Mouse (Mus musculus) stomach, embryonic 15.5 days (tissue): Measurements from ENCODE around the gene Fam43a. TPM values are rescaled to one million over a fixed set of nuclear protein-coding genes. Genes with fewer than 3 reads are reported as not detected.
A peak's percentile ranks its signal among the peaks of the same experiment; 100 is the strongest.

Source experiments
- ATAC-seq: fragments of 200-750 bp; cut with Nextera tagmentation; 2 replicates; pipeline ENCODE4 v1.8.0; 2017; ENCODE audit warnings: low read depth, moderate number of reproducible peaks, moderate TSS enrichment; ENCODE audit not compliant: insufficient read depth, low FRiP score
- H3K27ac ChIP-seq: fragments of 300-500 bp; sonication (generic); 2 replicates; pipeline ENCODE4 v1.5.1; 2015; ENCODE audit warnings: mild to moderate bottlenecking, inconsistent platforms
- H3K27me3 ChIP-seq: fragments of 300-500 bp; sonication (generic); replicated peaks from 2 replicates; pipeline ENCODE4 v1.6.1; 2015; ENCODE audit warnings: inconsistent platforms
- H3K36me3 ChIP-seq: fragments of 300-500 bp; sonication (generic); 2 replicates; pipeline ENCODE4 v1.6.1; 2015; ENCODE audit warnings: inconsistent platforms
- H3K4me1 ChIP-seq: fragments of 300-500 bp; sonication (generic); 2 replicates; pipeline ENCODE4 v1.6.1; 2015; ENCODE audit warnings: inconsistent platforms
- H3K4me2 ChIP-seq: fragments of 300-500 bp; sonication (generic); 2 replicates; pipeline ENCODE4 v1.6.1; 2015; ENCODE audit warnings: mild to moderate bottlenecking, inconsistent platforms
- H3K4me3 ChIP-seq: fragments of 300-500 bp; sonication (generic); replicated peaks from 2 replicates; pipeline ENCODE4 v1.5.1; 2015; ENCODE audit warnings: inconsistent platforms
- H3K9ac ChIP-seq: fragments of 300-500 bp; sonication (generic); 2 replicates; pipeline ENCODE4 v1.6.1; 2015; ENCODE audit warnings: inconsistent platforms
- H3K9me3 ChIP-seq: fragments of 300-500 bp; sonication (generic); 2 replicates; pipeline ENCODE4 v1.6.1; 2016; ENCODE audit warnings: inconsistent platforms
- WGBS: fragments of 180-500 bp; shearing (Covaris S2); methylation state at CpG from one replicate; pipeline ENCODE4 v1.1.7; 2015; 5-methylcytosine and 5-hydroxymethylcytosine counted together
- polyA plus RNA-seq: library from polyadenylated mRNA; unstranded; fragments of >200 nt; fragmentation: Nextera tagmentation; extraction: Ambion mirVana; gene quantifications from 2 replicates; pipeline ENCODE4 v1.2.1, GENCODE M21; 2015

The Fam43a gene
- polyA plus RNA-seq, result 16.8 and 19.4 TPM in 2 replicates

DNA sequence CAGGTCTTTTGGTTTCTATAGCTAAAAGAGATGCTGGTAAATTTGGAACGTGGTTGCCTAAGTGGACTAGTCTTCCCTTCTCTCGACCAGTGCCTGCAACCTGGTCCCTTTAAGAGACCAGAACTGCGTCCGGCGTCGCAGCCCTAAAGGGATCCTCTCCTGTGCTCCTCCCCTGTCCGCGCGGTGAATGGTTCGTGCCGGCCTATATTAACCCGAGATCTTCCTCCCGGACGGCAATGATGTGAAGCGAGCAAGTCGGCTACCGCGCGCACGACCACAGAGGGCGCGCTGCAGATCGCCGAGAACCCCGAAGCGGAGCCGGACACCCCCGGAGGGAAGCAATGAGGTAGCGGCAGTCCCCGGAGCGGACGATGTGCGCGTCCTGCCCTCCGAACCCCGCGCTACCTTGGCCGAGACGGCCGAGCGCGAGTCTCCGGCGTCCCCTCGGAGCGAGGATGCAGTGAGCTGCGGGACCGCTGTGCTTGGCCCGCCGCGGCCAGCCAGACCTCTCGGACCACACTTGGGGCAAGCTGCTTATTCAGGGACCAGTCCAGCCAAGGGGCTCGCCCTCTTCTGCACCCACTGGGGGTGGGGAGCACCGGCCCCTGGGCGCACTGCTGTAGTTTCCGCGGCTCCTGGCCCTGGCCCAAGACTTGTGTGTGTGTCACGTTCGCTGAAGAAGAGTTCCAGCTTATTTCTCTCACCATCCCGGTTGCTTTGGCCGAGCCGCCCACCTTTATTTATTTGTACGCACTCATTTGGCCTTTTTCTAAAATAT, at the start of gene Fam43a:
Gene Fam43a (plus strand): TSS at position 233 of the 778 bp plus-strand sequence.
- peak; percentile 77 for ATAC-seq
- H3K9ac ChIP-seq, result peak within 1 kb of the TSS; percentile 47
- peak within 1 kb of the TSS; percentile 87 for H3K27ac ChIP-seq
- WGBS, result under 1% methylated on average over 63 of the region's 63 CpGs
- peaks cover 46% of the 10 kb centered on the region for H3K4me1 ChIP-seq
- peak within 1 kb of the TSS; percentile 95 for H3K4me2 ChIP-seq
- H3K4me3 ChIP-seq, result peak within 1 kb of the TSS; percentile 69
- H3K36me3 ChIP-seq, result no peaks in the 10 kb centered on the region
- no peaks in the 10 kb centered on the region for H3K9me3 ChIP-seq
- H3K27me3 ChIP-seq, result no peaks in the 10 kb centered on the region

GRCm38 (mm10) chr16:30549966-30550747, 49.4 kb upstream of the Fam43a start:
- Histone ChIP-seq H3K27ac (no peak overlapping the region), H3K4me3 (peak overlapping the region; percentile 69), H3K4me1 (peaks cover 8% of the 10 kb centered on the region; the same call in 1 of the 2 replicates), H3K9ac (peak overlapping the region; percentile 72), H3K9me3 (no peaks in the 10 kb centered on the region), H3K4me2 (peak overlapping the region; percentile 94), H3K27me3 (no peaks in the 10 kb centered on the region), H3K36me3 (no peaks in the 10 kb centered on the region)
- peak; percentile 86 for ATAC-seq
- under 1% methylated on average over 60 of the region's 63 CpGs for WGBS

DNA sequence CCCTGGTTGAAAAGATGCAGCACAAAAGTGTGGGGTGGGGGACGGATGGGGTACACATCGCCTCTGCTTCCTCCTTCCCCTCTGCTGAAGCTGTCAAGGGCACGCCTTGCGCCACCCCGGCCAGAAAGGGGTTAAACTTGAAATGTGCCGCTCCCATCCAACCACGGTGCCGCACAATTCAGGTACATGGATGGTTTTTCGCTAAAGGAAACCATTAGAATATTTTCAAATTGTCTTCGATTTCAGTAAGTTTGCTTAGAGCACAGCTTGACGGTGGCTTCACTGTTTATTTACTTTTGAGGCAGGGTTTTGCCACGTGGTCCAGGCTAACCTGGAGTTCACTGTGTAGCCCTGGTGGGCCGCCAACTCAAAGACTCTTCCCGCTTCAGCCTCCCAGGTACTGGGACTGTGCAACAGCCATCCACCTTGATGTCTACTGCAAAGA, 48.8 kb upstream of the Fam43a start, which contains the start of gene Tmem44:
Gene Tmem44 (minus strand): TSS at position 95 of the 445 bp plus-strand sequence.
- Histone ChIP-seq H3K4me3 (peak within 1 kb of the TSS; percentile 69), H3K27ac (no peak within 1 kb of the TSS), H3K4me2 (peak within 1 kb of the TSS; percentile 94), H3K9ac (peak within 1 kb of the TSS; percentile 72), H3K4me1 (peaks cover 8% of the 10 kb centered on the region; the same call in 1 of the 2 replicates), H3K27me3 (no peaks in the 10 kb centered on the region), H3K9me3 (no peaks in the 10 kb centered on the region), H3K36me3 (no peaks in the 10 kb centered on the region)
- ATAC-seq, result peak; percentile 33; the same call in 1 of the 2 replicates
- 4% methylated on average over 14 of the region's 14 CpGs for WGBS

DNA sequence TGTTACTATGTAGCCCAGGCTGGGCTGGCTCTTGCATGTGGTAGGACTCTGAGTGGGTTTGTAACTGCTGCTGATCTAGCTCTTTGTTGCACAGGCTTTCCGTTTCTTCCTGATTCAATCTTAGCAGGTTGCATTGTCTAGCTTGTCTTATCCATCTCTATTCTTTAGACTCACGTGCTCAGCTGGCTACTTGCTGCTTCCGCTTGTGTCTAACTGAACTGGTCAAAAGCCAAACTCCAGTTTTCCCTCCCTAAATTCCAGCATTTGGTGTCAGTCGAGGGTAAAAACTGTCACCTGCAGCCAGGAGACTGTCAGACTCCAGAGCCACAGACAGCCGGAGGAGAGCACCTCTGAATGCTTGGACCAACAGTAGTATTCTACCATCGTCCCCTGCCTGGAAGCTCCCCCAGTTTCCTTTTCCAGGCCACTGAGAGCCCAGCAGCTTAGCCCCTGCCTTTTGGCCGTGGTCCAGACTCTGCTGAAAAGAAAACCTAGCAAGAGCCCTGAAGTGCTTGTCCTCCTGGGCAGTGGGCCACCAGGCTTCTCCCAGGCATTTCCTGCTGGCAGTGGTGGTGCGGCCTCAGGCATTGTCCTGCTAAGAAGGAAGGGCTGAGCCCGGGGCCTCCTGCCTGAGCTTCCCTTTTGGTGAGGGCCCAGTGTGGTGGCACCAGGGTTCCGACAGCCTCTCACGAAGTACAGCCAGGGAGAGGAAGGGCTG, 46.7 kb upstream of the Fam43a start:
- ATAC-seq, result no peak; the same call in 1 of the 2 replicates

DNA sequence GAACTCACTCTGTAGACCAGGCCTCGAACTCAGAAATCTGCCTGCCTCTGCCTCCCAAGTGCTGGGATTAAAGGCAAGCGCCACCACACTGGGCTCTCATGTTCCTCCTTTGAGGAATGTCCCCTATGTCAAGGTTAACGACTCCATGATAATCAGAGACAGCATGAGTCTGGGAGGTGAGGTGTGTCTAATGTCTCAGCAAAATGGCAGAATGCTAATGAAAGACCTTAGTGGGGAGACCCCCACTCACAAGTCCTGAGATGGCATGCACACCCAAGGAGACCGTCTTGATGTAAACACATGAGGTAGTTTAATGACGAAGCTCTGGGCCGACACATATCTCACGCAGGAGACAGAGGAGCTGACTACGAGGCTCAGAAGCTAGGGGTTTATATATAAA, 45.4 kb upstream of the Fam43a start:
- H3K27ac ChIP-seq, result no peak overlapping the region
- H3K27me3 ChIP-seq, result no peaks in the 10 kb centered on the region
- 92% methylated on average over 8 of the region's 8 CpGs for WGBS
- H3K9ac ChIP-seq, result no peak overlapping the region
- no peak overlapping the region for H3K4me3 ChIP-seq
- no peak for ATAC-seq
- H3K4me1 ChIP-seq, result peaks cover 8% of the 10 kb centered on the region; the same call in 1 of the 2 replicates
- H3K4me2 ChIP-seq, result no peak overlapping the region
- H3K9me3 ChIP-seq, result no peaks in the 10 kb centered on the region
- H3K36me3 ChIP-seq, result no peaks in the 10 kb centered on the region

More for the DNA sequence above, 46.7 kb upstream of the Fam43a start:
- Histone ChIP-seq H3K27me3 (no peaks in the 10 kb centered on the region), H3K27ac (peak overlapping the region; percentile 67), H3K4me3 (no peak overlapping the region), H3K9me3 (no peaks in the 10 kb centered on the region), H3K4me2 (no peak overlapping the region), H3K9ac (no peak overlapping the region), H3K4me1 (peaks cover 8% of the 10 kb centered on the region; the same call in 1 of the 2 replicates), H3K36me3 (no peaks in the 10 kb centered on the region)
- WGBS, result 34% methylated on average over 11 of the region's 11 CpGs

GRCm38 (mm10) chr16:30559312-30559992, 40.1 kb upstream of the Fam43a start:
- WGBS, result 81% methylated on average over 5 of the region's 5 CpGs

GRCm38 (mm10) chr16:30560601-30561000, 38.9 kb upstream of the Fam43a start:
- no peak for ATAC-seq
- 92% methylated on average over 4 of the region's 4 CpGs for WGBS
- H3K36me3 ChIP-seq, result peaks cover 51% of the 10 kb centered on the region

More at GRCm38 (mm10) chr16:30559312-30559992, 40.1 kb upstream of the Fam43a start:
- Histone ChIP-seq H3K9me3 (no peaks in the 10 kb centered on the region), H3K4me1 (no peaks in the 10 kb centered on the region), H3K27ac (no peak overlapping the region), H3K9ac (no peak overlapping the region), H3K4me2 (no peak overlapping the region), H3K27me3 (no peaks in the 10 kb centered on the region), H3K36me3 (peaks cover 42% of the 10 kb centered on the region), H3K4me3 (no peak overlapping the region)
- no peak for ATAC-seq

DNA sequence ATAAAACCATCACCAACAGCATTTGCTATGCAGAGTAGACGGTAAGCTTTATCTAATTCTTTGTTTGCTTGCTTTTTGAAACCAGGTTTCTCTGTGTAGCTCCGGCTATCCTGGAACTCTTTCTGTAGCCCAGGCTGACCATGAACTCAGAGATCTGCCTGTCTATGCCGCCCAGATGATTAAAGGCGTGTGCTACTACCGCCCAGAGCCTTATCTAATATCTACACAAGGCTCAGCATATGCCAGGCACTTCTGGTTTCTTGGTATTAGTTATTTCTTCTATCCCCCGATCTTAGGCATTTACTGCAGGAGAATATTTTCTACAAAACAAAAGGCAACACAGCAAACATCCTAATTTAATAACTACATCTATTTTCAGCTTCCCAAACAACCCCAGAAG, 33.9 kb upstream of the Fam43a start:
- peaks cover 68% of the 10 kb centered on the region for H3K36me3 ChIP-seq
- no peak overlapping the region for H3K27ac ChIP-seq
- H3K4me1 ChIP-seq, result no peaks in the 10 kb centered on the region
- 84% methylated on average over 6 of the region's 6 CpGs for WGBS
- no peak overlapping the region for H3K4me2 ChIP-seq
- H3K4me3 ChIP-seq, result no peak overlapping the region
- peak; percentile 75; the same call in 1 of the 2 replicates for ATAC-seq
- no peak overlapping the region for H3K9ac ChIP-seq
- H3K27me3 ChIP-seq, result no peaks in the 10 kb centered on the region
- no peaks in the 10 kb centered on the region for H3K9me3 ChIP-seq

More at GRCm38 (mm10) chr16:30560601-30561000, 38.9 kb upstream of the Fam43a start:
- H3K4me2 ChIP-seq, result no peak overlapping the region
- no peaks in the 10 kb centered on the region for H3K27me3 ChIP-seq
- no peak overlapping the region for H3K4me3 ChIP-seq
- H3K9me3 ChIP-seq, result no peaks in the 10 kb centered on the region
- H3K9ac ChIP-seq, result no peak overlapping the region
- H3K27ac ChIP-seq, result no peak overlapping the region
- H3K4me1 ChIP-seq, result no peaks in the 10 kb centered on the region

- Histone ChIP-seq H3K9ac (no peak overlapping the region), H3K9me3 (no peaks in the 10 kb centered on the region), H3K36me3 (peaks cover 54% of the 10 kb centered on the region), H3K27me3 (no peaks in the 10 kb centered on the region), H3K4me2 (no peak overlapping the region), H3K4me1 (no peaks in the 10 kb centered on the region), H3K27ac (no peak overlapping the region), H3K4me3 (no peak overlapping the region)
- 92% methylated on average over 4 of the region's 4 CpGs for WGBS
- ATAC-seq, result no peak
Observed at GRCm38 (mm10) chr16:30570173-30570572, 29.4 kb upstream of the Fam43a start.

GRCm38 (mm10) chr16:30571378-30571777, 28.1 kb upstream of the Fam43a start:
- no peak overlapping the region for H3K4me2 ChIP-seq
- H3K27me3 ChIP-seq, result no peaks in the 10 kb centered on the region
- no peaks in the 10 kb centered on the region for H3K4me1 ChIP-seq
- H3K9ac ChIP-seq, result no peak overlapping the region
- H3K27ac ChIP-seq, result no peak overlapping the region
- WGBS, result 93% methylated on average over 5 of the region's 5 CpGs
- H3K4me3 ChIP-seq, result no peak overlapping the region
- no peaks in the 10 kb centered on the region for H3K9me3 ChIP-seq
- no peak for ATAC-seq
- H3K36me3 ChIP-seq, result peaks cover 55% of the 10 kb centered on the region

GRCm38 (mm10) chr16:30572239-30572638, 27.3 kb upstream of the Fam43a start:
- Histone ChIP-seq H3K4me1 (no peaks in the 10 kb centered on the region), H3K9me3 (no peaks in the 10 kb centered on the region), H3K4me2 (no peak overlapping the region), H3K27ac (no peak overlapping the region), H3K9ac (no peak overlapping the region), H3K4me3 (no peak overlapping the region), H3K27me3 (no peaks in the 10 kb centered on the region), H3K36me3 (peaks cover 54% of the 10 kb centered on the region)
- WGBS, result 37% methylated on average over 4 of the region's 4 CpGs
- no peak for ATAC-seq
